Mouse (Mus musculus): Measurements from ENCODE around the gene Nhlrc3.
A peak's percentile ranks its signal among the peaks of the same experiment; 100 is the strongest.

Gene Nhlrc3

GRCm38 (mm10) chr3:53463046-53463764, at the start of gene Nhlrc3, which contains the start of gene Proser1:
TSS of gene Nhlrc3 (minus strand) at chr3:53463332.
TSS of gene Proser1 (plus strand) at chr3:53463666.
- DNase-seq (ENCODE audit: low spot score in 2 of 2) = peak; percentile 88 to 92

DNA sequence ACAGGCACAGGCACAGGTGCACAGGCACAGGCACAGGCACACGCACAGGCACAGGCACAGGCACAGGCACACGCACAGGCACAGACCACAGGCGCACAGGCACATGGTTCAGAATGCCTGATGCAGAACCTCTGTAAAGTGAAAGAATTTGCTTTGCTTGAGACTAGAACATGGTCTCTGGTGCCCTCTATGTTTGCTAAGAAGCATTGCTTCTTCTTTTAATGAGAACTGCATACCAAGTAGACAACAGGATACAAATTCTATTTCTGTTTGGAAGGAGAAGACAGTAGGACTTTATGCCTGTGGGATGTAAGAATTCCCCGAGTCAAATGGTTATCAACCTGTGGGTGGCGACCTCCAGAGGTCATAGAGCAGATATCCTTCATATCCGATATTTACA, 39.3 kb upstream of the Nhlrc3 start:
- DNase-seq (ENCODE audit: low spot score in 2 of 2) = no peak

DNA sequence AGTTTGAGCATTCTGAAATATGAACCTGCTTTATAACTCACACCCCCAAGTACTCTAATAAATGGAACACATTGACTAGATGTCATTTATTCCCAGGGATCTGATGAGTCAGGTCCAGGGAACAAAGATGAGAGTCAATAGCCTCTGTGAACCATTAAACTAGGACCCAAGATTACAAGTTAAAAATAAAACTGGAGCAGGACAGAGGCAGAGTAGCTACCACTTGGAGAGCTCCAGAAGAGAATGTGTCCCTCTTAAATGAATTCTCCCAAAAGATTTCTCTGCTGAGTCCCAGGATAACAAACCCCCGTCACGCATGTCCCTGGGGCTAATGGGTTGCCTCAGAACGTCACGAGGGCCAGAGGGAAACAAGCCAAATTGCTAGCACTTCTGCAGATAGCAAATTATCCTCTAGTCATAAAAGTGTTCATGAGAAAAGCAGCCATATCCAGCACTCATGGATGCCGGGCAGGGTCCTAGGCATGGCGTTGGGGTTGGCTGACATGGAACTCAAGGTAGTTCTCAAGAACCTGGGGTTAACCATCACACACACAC, 35.3 kb upstream of the Nhlrc3 start:
- DNase-seq (ENCODE audit: low spot score in 2 of 2) = no peak

DNA sequence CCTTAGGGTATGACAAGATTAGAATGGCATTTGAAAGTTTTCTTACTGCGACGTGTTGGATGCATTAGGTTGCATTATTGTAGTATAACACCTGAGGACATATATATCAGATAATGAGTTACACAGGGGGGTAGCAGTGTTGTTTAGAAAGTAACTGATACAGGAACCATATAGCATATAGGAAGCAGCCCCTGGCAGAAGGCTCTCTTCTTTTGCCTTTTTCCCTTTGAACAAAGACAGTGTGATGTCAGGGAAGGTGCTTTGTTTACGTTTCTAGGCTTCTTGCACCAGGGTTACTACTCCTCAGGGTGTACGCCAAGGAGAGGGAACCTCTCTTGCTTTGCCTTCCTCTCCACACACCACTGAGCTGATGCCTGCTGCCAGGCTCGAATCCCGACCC, 25.2 kb upstream of the Nhlrc3 start, which contains the start of gene Stoml3:
TSS of gene Stoml3 (plus strand) at position 301 of the 400 bp plus-strand sequence.
- DNase-seq (ENCODE audit: low spot score in 2 of 2) = no peak

DNA sequence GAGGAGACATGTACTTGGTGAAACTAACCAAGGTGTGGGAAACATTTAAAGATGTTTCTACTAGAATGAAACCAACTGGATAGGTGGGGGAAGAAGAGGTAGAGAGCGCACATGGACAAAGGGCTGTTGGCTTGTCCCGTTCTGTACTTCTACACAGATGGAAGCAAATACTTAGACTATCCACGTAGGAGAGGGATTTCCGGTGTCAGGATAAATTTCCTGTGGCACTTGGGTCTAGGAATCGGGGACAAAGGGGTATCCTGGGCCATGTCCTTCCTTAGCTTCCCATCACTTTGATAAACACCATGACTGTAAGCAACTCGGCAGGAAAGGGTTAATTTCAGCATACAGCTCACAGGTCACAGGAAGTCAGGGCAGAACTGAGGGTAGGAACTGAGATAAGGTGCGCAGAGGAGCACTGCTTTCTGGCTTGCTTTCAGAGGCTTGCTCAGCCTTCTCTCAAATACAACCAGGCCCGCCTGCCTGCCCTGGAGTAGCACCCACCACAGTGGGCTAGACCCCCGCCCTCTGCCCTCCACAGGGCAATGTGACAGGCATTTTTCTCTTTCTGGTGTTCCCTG, 24.0 kb upstream of the Nhlrc3 start:
- DNase-seq (ENCODE audit: low spot score in 2 of 2) = no peak

- DNase-seq (ENCODE audit: low spot score in 2 of 2) = no peak
Measured at GRCm38 (mm10) chr3:53486561-53486960, 23.4 kb upstream of the Nhlrc3 start.

DNA sequence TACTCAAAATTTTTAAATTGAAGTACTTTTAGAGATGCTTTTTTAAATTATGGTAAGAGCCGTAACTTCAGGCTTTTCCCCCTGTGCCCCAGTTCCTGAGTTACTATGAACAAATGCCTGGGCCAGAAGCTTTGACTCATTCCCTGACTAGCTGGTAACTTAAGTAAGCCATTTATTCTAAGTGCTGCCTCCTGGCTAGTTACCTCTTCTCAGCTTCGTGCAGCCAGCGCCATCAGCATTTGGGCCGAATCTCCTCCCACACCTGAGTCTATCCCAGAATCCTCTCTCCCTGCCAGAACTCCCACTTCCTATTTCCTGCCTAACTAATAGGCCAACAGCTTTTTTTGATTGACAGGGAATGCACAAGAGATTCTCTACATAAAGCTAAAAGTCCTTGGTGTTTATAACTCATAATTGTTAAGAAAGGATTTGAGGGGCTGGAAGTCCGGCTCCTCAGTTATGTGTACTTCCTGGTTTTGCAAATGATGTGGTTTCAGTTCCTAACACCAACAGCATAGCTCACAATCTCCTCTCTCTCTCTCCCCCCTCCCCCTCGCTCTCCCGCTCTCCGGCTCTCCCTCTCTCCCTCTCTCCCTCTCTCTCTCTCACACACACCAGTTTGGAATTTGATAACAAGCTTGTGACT, 20.4 kb upstream of the Nhlrc3 start:
- no peak for DNase-seq (ENCODE audit: low spot score in 2 of 2)

- DNase-seq (ENCODE audit: low spot score in 2 of 2) = no peak
Measured at GRCm38 (mm10) chr3:53478419-53479046, 15.4 kb upstream of the Nhlrc3 start.

GRCm38 (mm10) chr3:53477468-53477867, 14.3 kb upstream of the Nhlrc3 start:
- DNase-seq (ENCODE audit: low spot score in 2 of 2) = no peak

DNA sequence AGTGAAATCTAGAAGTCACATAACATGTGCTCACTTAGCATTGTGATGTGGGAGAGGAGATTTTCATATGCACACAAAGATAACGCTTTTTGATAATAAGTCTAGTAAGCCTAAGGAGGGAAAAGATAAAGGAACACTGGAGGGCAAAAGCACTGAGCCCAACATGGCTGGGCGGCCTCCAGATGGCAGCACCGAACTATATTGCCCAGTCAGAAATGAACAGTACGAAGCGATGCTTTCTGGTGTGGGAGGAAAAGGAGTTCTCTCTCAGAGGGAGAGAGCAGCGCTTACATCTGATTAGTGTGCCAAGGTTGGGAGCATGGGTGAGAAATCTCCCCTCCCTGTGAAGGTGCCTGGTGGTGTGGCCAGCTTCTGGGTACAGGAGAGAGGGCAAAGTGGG, 12.8 kb upstream of the Nhlrc3 start:
- peak in 1 of 2 experiments; percentile 45 for DNase-seq (ENCODE audit: low spot score in 2 of 2)

DNA sequence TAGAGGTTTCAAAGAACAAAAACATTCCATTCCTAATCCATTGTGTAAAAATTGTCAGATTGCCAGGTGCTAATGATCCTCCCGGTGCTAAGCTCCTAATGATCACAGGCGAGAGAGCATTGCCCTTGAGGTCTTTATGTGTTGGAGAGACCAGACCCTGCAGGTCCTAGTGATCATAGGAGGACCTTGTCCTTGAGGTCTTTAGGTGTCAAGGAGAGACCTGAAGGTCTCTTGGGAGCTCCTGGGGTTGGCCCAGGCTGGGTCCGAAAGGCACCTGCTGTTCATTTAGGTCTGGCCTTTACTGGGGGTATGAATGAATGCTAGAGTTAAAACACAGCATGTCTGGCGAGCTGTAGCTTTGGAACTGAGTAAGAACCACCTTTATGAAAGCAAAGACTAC, 11.0 kb upstream of the Nhlrc3 start:
- no peak for DNase-seq (ENCODE audit: low spot score in 2 of 2)

DNA sequence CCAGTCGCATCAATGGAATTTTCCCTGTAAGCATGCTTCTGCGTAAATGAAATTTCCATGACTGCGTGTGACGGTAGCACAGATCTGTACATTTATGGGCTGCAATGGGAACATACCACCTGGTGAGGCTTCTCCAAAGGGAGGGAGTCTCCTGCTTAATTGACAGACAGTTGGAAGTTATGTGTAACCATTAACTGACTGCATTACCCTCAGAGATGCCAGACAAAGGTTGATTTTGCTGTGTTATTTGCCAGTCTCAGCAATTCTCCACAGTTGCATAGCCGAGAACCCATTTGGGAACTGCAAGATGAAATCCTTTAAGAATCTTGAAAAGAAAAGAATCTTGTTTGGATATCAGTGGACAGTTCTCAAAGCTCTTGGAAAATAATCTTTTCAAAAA, 8.9 kb upstream of the Nhlrc3 start:
- DNase-seq (ENCODE audit: low spot score in 2 of 2) = no peak

- no peak for DNase-seq (ENCODE audit: low spot score in 2 of 2)
Measured at GRCm38 (mm10) chr3:53469650-53470049, 6.5 kb upstream of the Nhlrc3 start.

DNA sequence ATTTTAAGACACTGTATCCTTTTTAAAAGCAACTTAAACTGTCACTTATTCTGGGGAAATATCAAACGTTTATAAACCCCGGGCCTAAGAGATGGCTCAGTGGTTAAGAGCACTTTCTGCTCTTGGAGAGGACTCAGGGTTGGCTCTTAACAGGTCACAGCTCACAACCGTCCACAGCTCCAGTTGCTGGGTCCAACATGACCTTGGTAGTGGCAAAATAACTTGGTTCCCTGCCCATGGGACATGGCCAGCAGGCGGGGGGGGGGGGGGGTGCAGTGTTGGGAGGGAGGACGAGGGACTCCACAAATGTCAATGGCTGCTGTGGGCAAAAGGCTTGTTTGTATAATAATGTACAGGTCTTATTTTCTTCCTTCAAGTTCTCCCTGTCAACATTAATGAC, 4.2 kb upstream of the Nhlrc3 start:
- no peak for DNase-seq (ENCODE audit: low spot score in 2 of 2)

GRCm38 (mm10) chr3:53466481-53466880, 3.3 kb upstream of the Nhlrc3 start:
- no peak for DNase-seq (ENCODE audit: low spot score in 2 of 2)

GRCm38 (mm10) chr3:53465330-53465729, 2.2 kb upstream of the Nhlrc3 start:
- no peak for DNase-seq (ENCODE audit: low spot score in 2 of 2)

- peak in 1 of 2 experiments; percentile 10 for DNase-seq (ENCODE audit: low spot score in 2 of 2)
Measured at GRCm38 (mm10) chr3:53464146-53464698, 1.1 kb upstream of the Nhlrc3 start.

DNA sequence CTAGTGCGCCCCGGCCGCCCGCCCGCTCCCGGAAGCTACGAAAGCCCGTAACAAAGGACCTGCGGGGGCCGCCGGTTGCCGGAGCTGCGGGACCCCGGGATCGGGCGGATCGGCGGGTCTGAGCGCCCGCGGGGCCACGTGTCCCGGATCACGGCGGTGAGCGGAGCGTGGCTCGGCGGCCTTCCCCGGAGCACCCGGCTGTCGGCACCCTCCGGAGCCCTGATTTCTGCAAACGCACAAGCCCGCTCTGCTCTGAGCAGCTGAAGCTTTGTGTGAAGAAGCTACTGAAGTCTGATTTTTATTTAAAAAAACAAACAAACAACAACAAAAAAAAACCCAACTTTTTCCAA, 608 bp upstream of the Nhlrc3 start:
- no peak for DNase-seq (ENCODE audit: low spot score in 2 of 2)

GRCm38 (mm10) chr3:53462701-53463045, 459 bp downstream of the Nhlrc3 start:
- no peak for DNase-seq (ENCODE audit: low spot score in 2 of 2)

GRCm38 (mm10) chr3:53460106-53460505, 3.0 kb downstream of the Nhlrc3 start:
- no peak for DNase-seq (ENCODE audit: low spot score in 2 of 2)

DNA sequence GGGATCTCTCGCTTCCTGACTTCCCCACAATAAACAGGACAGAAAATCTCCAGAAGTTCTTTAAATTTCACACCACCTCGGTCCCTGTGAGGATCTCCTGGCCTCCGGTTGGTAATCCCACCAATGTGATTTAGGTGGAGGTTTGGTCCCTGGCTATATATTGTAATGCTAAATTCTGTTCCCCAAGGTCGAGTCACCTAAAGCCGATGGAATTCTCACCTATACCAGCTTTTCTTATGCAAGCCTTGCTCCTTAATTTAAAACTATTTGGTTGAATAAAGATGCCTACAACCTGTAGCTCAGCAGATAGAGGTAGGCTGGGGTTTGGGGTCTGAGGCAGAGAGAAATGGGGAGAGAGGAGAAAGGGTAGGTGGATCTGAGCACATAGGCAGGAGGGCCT, 5.4 kb downstream of the Nhlrc3 start:
- no peak for DNase-seq (ENCODE audit: low spot score in 2 of 2)

DNA sequence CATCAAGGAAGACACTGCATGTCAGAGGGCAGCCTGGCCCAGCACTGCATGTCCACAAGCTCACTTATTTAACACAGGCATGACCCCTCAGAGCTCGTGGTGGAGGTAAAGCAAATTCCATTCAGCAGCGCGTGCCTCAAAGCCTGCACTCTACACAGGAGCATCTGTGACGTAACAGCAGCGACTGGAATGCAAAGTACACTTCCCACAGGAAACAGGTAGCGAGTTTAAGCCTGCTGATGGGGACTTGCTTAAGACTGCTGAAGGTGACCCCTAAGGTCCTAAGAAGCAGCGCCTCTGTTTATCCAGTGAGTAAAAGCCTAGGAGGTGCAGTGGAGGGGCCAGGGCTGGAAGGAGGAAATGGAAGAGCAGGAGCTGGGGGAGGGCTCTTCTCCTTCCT, 8.1 kb downstream of the Nhlrc3 start:
- DNase-seq (ENCODE audit: low spot score in 2 of 2) = no peak
